Mouse (Mus musculus) hematopoietic multipotent progenitor cell, adult 10-12 weeks (in vitro differentiated cells): ENCODE measurements around the gene Cd3eap. TPM values are rescaled to one million over a fixed set of nuclear protein-coding genes. Genes with fewer than 3 reads are reported as not detected.

Source experiments
- polyA plus RNA-seq: library from polyadenylated mRNA; stranded (reverse); fragments of >175 nt; gene quantifications from 2 replicates; pipeline ENCODE4 v1.2.3, GENCODE M21; 2012; ENCODE audit warnings: low replicate concordance

The Cd3eap gene
- 17.3 and 29.4 TPM in 2 replicates for polyA plus RNA-seq

GRCm38 (mm10) chr7:19359299-19359891, at the start of gene Cd3eap, which contains the start of gene Ppp1r13l:
Cd3eap (minus strand) TSS chr7:19359483.
Ppp1r13l (plus strand) TSS chr7:19359749.

GRCm38 (mm10) chr7:19404476-19404875, 45.2 kb upstream of the Cd3eap start, which contains the start of gene Ckm:
Ckm (plus strand) TSS chr7:19404776.

GRCm38 (mm10) chr7:19403731-19404296, 44.5 kb upstream of the Cd3eap start, which contains the start of gene Klc3:
Klc3 (minus strand) TSS chr7:19404104.

GRCm38 (mm10) chr7:19381377-19382165, 22.3 kb upstream of the Cd3eap start, which contains the start of gene Ercc2:
Ercc2 (plus strand) TSS chr7:19382010.

GRCm38 (mm10) chr7:19344237-19344847, 14.9 kb downstream of the Cd3eap start, which contains the start of gene Ercc1:
Ercc1 (plus strand) TSS chr7:19344778.

GRCm38 (mm10) chr7:19309884-19310641, 49.2 kb downstream of the Cd3eap start, which contains the start of gene Fosb:
Fosb (minus strand) TSS chr7:19310051.

Other genes starting within 250 kb of the Cd3eap start
- gene Gm4969, start 241.1 kb downstream of the Cd3eap start, polyA plus RNA-seq, result not detected in 2 replicates
- gene Fbxo46, start 239.6 kb downstream of the Cd3eap start, polyA plus RNA-seq, result 50.1 and 51.2 TPM in 2 replicates
- gene Qpctl, start 210.2 kb downstream of the Cd3eap start, polyA plus RNA-seq, result 12.3 and 19.0 TPM in 2 replicates
- 6.7 and 34.5 TPM in 2 replicates for gene Snrpd2, start 209.8 kb downstream of the Cd3eap start, polyA plus RNA-seq
- 0.05 TPM in 1 of 2 replicates, not detected in the other for gene Gipr, start 193.4 kb downstream of the Cd3eap start, polyA plus RNA-seq
- gene Eml2, start 183.1 kb downstream of the Cd3eap start, polyA plus RNA-seq, result 17.2 and 24.3 TPM in 2 replicates
- 4.4 and 9.2 TPM in 2 replicates for gene Gpr4, start 146.9 kb downstream of the Cd3eap start, polyA plus RNA-seq
- 10.2 and 13.2 TPM in 2 replicates for gene Opa3, start 131.1 kb downstream of the Cd3eap start, polyA plus RNA-seq
- gene Vasp, start 87.7 kb downstream of the Cd3eap start, polyA plus RNA-seq, result 536 and 1,501 TPM in 2 replicates
- gene Ppm1n, start 79.4 kb downstream of the Cd3eap start, polyA plus RNA-seq, result 2.9 and 4.4 TPM in 2 replicates
- gene Rtn2, start 76.9 kb downstream of the Cd3eap start, polyA plus RNA-seq, result 0.56 and 0.73 TPM in 2 replicates
- 4.3 and 21.6 TPM in 2 replicates for gene Fosb, start 49.4 kb downstream of the Cd3eap start, polyA plus RNA-seq
- 62.5 and 86.1 TPM in 2 replicates for gene Ercc1, start 14.7 kb downstream of the Cd3eap start, polyA plus RNA-seq
- 3.5 and 5.2 TPM in 2 replicates for gene Ppp1r13l, start 266 bp upstream of the Cd3eap start, polyA plus RNA-seq
- 45.3 and 46.8 TPM in 2 replicates for gene Ercc2, start 22.5 kb upstream of the Cd3eap start, polyA plus RNA-seq
- 4.3 and 9.4 TPM in 2 replicates for gene Klc3, start 44.6 kb upstream of the Cd3eap start, polyA plus RNA-seq
- 1.1 and 1.4 TPM in 2 replicates for gene Ckm, start 45.3 kb upstream of the Cd3eap start, polyA plus RNA-seq
- 42.9 and 128 TPM in 2 replicates for gene Mark4, start 99.3 kb upstream of the Cd3eap start, polyA plus RNA-seq
- 0.49 and 1.7 TPM in 2 replicates for gene Exoc3l2, start 103.8 kb upstream of the Cd3eap start, polyA plus RNA-seq
- gene Bloc1s3, start 148.9 kb upstream of the Cd3eap start, polyA plus RNA-seq, result 6.4 and 11.8 TPM in 2 replicates
- 95.1 and 103 TPM in 2 replicates for gene Trappc6a, start 148.9 kb upstream of the Cd3eap start, polyA plus RNA-seq
- gene Nkpd1, start 158.4 kb upstream of the Cd3eap start, polyA plus RNA-seq, result 0.17 and 0.35 TPM in 2 replicates
- 98.9 and 130 TPM in 2 replicates for gene Ppp1r37, start 203.6 kb upstream of the Cd3eap start, polyA plus RNA-seq
- gene Zfp296, start 217.8 kb upstream of the Cd3eap start, polyA plus RNA-seq, result 44.9 and 45.6 TPM in 2 replicates
- 63.4 and 92.7 TPM in 2 replicates for gene Gemin7, start 218.1 kb upstream of the Cd3eap start, polyA plus RNA-seq
- 111 and 288 TPM in 2 replicates for gene Clasrp, start 245.0 kb upstream of the Cd3eap start, polyA plus RNA-seq